Mouse (Mus musculus) stomach, postnatal 0 days (tissue): ENCODE results near the gene Zdhhc19. TPM values are rescaled to one million over a fixed set of nuclear protein-coding genes. Genes with fewer than 3 reads are reported as not detected.

Source experiments
- ATAC-seq: fragments of 200-750 bp; cut with Nextera tagmentation; 2 replicates; pipeline ENCODE4 v1.8.0; 2017; ENCODE audit not compliant: low FRiP score, low TSS enrichment
- DNase-seq: peaks from one replicate; pipeline ENCODE4 v3.0.0-alpha.2; 2016; ENCODE audit warnings: low spot score
- H3K27ac ChIP-seq: fragments of 300-500 bp; sonication (generic); replicated peaks from 2 replicates; pipeline ENCODE4 v1.5.1; 2014; ENCODE audit warnings: mild to moderate bottlenecking, control low read depth
- H3K27me3 ChIP-seq: fragments of 300-500 bp; sonication (generic); 2 replicates; pipeline ENCODE4 v1.6.1; 2014; ENCODE audit warnings: low read length; ENCODE audit not compliant: control insufficient read depth, insufficient read depth
- H3K36me3 ChIP-seq: fragments of 300-500 bp; sonication (generic); 2 replicates; pipeline ENCODE4 v1.6.1; 2014; ENCODE audit warnings: low read length, mixed read lengths; ENCODE audit not compliant: control insufficient read depth, insufficient read depth
- H3K4me1 ChIP-seq: fragments of 300-500 bp; sonication (generic); replicated peaks from 2 replicates; pipeline ENCODE4 v1.6.1; 2014; ENCODE audit warnings: antibody characterized with exemption; ENCODE audit not compliant: control insufficient read depth, insufficient read depth
- H3K4me2 ChIP-seq: fragments of 300-500 bp; sonication (generic); replicated peaks from 2 replicates; pipeline ENCODE4 v1.6.1; 2014; ENCODE audit warnings: low read depth, mild to moderate bottlenecking, control low read depth, moderate library complexity
- H3K4me3 ChIP-seq: fragments of 300-500 bp; sonication (generic); 2 replicates; pipeline ENCODE4 v1.5.1; 2014; ENCODE audit warnings: low read depth, low read length, control low read depth
- H3K9ac ChIP-seq: fragments of 300-500 bp; sonication (generic); 2 replicates; pipeline ENCODE4 v1.6.1; 2014; ENCODE audit warnings: mild to moderate bottlenecking, low read length, control low read depth, mixed read lengths
- H3K9me3 ChIP-seq: fragments of 300-500 bp; sonication (generic); 2 replicates; pipeline ENCODE4 v1.6.1; 2016; ENCODE audit warnings: low read length; ENCODE audit not compliant: control insufficient read depth
- CTCF ChIP-seq: IDR thresholded peaks from 2 replicates; pipeline ENCODE4 v1.5.1; 2016; ENCODE audit warnings: antibody characterized with exemption, low read depth, mild to moderate bottlenecking, moderate library complexity
- EP300 ChIP-seq: optimal IDR thresholded peaks from 2 replicates; pipeline ENCODE3; 2016; ENCODE audit warnings: antibody characterized with exemption
- WGBS: fragments of 180-500 bp; shearing (Covaris S2); extraction: QIAGEN DNeasy Blood & Tissue Kit; methylation state at CpG from one replicate; pipeline ENCODE4 v1.1.7; 2014; 5-methylcytosine and 5-hydroxymethylcytosine counted together
- polyA plus RNA-seq: library from polyadenylated mRNA; unstranded; fragments of >200 nt; fragmentation: Nextera tagmentation; extraction: Ambion mirVana; gene quantifications from 2 replicates; pipeline ENCODE4 v1.2.1, GENCODE M21; 2015

Zdhhc19 gene
- polyA plus RNA-seq, 1 experiment from 2014 or later = not detected

DNA sequence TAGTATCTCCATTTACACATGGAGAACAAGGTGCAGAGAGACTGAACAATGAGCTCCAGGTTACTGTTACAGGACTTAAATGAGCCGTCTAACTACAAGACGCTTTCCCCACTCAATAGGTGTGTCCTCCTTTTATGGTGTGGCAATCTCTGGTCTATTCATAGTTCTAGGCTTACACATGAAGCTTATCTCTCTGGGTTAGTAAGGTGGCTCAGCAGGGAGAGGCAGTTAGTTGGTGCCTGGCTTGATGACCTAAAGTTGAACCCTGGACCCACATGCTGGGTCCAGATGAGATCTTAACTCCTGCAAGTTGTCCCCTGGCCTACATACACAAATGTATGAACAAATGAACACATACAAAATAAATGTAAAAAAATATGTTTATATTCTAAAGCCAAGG lies 32.6 kb upstream of the Zdhhc19 start:
- ATAC-seq (peak; percentile 93), DNase-seq (peak; percentile 54)
- Histone ChIP-seq H3K9me3 (no peaks in the 10 kb centered on the region), H3K4me2 (no peak overlapping the region), H3K27ac (peak overlapping the region; percentile 65; the same call in 1 of the 2 replicates), H3K4me3 (no peak overlapping the region), H3K4me1 (no peaks in the 10 kb centered on the region), H3K36me3 (peaks cover 3% of the 10 kb centered on the region; the same call in 1 of the 2 replicates), H3K9ac (no peak overlapping the region), H3K27me3 (no peaks in the 10 kb centered on the region)
- no peak for TF ChIP-seq EP300
- TF ChIP-seq CTCF = no peak
- WGBS = 67% methylated on average over 2 of the region's 2 CpGs

DNA sequence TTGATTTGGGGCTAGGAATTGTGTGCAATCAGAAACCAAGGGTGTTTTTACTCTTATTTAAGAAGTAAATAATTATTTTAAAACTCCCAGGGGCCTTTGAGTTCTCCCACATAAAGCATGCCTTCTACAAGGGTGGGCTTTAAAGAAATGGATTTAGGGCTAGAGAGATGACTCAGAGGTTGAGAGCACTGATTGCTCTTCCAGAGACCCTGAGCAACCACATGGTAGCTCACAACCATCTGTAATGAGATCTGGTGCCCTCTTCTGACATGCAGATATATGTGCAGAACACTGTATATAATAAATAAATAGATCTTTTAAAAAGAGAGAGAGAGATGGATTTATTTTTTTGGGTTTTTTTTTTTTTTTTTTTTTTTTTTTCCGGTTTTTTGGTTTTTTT lies 31.2 kb upstream of the Zdhhc19 start:
- Histone ChIP-seq H3K4me3 (no peak overlapping the region), H3K9ac (no peak overlapping the region), H3K9me3 (no peaks in the 10 kb centered on the region), H3K27me3 (no peaks in the 10 kb centered on the region), H3K4me2 (no peak overlapping the region), H3K4me1 (no peaks in the 10 kb centered on the region), H3K27ac (no peak overlapping the region), H3K36me3 (peaks cover 9% of the 10 kb centered on the region)
- WGBS = no CpG with 5 or more reads among the region's 1 CpGs
- no peak for TF ChIP-seq EP300
- TF ChIP-seq CTCF = peak; percentile 20; the same call in 1 of the 2 replicates
- DNase-seq = no peak
- no peak for ATAC-seq

DNA sequence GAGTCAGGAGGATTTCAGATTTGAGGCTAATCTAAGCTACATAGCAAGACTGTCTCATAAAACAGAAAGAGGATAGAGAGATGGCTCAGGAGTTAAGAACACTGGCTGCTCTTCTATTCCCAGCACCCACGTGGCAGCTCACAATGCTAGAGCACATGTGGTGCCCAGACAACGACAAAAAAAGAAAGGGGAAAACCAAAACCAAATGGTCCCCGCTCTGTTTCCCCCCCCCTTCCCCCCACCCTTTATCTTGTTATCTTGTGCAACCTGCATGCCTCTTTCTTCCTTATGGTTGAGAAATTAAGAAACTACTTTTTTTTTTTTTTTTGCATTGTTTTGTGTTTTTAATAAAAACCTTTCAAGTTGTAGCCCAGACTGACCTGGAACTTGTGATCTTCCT lies 27.6 kb upstream of the Zdhhc19 start:
- DNase-seq (no peak), ATAC-seq (no peak)
- no peaks in the 10 kb centered on the region for H3K4me1 ChIP-seq
- no peaks in the 10 kb centered on the region for H3K27me3 ChIP-seq
- H3K36me3 ChIP-seq = peaks cover 13% of the 10 kb centered on the region
- TF ChIP-seq CTCF (no peak), EP300 (no peak)
- H3K9me3 ChIP-seq = no peaks in the 10 kb centered on the region
- WGBS = 96% methylated on average over 3 of the region's 3 CpGs
- no peak overlapping the region for H3K4me2 ChIP-seq
- no peak overlapping the region for H3K9ac ChIP-seq
- no peak overlapping the region for H3K4me3 ChIP-seq
- no peak overlapping the region for H3K27ac ChIP-seq

DNA sequence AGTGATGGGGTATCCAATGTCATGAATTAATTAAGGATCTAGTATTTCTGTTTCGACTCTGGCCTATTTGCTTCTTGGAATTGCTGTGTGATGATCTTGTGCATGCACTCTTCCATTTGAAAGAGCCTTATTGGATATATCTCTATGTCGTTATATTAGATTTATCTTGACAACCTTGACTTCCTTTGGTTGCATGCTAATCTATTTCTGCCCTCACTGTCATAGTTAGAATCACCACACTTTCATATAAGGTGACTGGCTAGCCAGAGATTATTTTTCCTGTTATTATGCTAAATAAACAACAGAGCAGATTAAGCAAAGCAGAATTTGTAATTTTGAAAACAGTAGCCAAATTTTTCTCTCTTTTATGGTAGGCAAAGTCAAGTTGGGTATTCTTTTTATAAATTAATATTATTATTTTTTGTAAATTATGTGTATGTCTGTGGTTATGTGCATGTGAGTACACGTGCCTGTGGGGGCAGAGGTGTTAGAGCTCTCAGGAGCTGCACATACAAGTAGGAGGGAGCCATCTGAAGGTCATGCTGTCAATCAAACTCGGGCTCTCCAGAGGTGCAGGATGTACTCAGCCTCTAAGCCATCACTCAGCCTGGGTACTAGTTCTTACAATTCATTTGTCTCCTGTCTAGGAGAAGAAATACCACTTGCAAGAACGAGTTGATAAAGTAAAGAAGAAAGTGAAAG lies 26.5 kb upstream of the Zdhhc19 start:
- H3K27me3 ChIP-seq = no peaks in the 10 kb centered on the region
- no peak for DNase-seq
- TF ChIP-seq EP300 (no peak), CTCF (no peak)
- no peaks in the 10 kb centered on the region for H3K4me1 ChIP-seq
- H3K9ac ChIP-seq = no peak overlapping the region
- peaks cover 14% of the 10 kb centered on the region for H3K36me3 ChIP-seq
- H3K4me3 ChIP-seq = no peak overlapping the region
- ATAC-seq = no peak
- H3K4me2 ChIP-seq = no peak overlapping the region
- 70% methylated on average over 5 of the region's 5 CpGs for WGBS
- no peak overlapping the region for H3K27ac ChIP-seq
- H3K9me3 ChIP-seq = no peaks in the 10 kb centered on the region

DNA sequence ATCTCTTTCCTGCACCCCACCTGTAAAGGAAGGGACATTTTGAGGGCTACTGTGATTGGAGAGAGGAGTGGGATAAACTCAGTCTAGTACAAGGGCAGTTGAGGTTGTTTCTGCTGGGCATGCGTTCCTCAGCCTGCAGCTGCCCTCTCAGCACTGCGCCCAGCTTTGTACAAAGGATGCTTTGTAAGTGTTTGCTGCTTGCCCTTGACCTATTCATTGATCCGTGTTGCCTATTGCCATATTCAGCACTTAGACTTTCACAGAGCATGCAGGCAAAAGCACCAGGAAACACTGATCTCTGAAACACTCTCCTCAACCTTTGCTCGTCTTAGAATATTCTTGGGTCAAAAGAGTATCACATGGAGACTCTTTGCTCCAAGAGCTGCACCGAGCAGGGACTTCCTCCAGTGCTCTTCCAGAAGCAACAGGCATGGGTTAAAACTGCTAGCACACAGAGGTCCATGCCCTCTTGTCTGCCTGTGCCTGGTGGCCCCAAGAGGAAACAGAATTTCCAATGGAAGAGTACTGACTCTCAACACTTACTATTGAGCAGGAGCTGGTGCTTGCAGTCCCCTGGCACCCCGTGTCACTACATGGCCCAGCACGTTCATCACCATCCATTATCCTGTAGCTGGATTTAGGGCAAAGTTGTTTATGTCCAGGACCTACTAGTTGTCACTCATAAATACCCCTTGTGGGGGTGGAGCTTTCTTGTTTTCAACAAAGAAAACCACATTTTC lies 23.6 kb upstream of the Zdhhc19 start:
- 76% methylated on average over 7 of the region's 7 CpGs for WGBS
- peaks cover 14% of the 10 kb centered on the region for H3K36me3 ChIP-seq
- TF ChIP-seq EP300 (no peak), CTCF (no peak)

DNA sequence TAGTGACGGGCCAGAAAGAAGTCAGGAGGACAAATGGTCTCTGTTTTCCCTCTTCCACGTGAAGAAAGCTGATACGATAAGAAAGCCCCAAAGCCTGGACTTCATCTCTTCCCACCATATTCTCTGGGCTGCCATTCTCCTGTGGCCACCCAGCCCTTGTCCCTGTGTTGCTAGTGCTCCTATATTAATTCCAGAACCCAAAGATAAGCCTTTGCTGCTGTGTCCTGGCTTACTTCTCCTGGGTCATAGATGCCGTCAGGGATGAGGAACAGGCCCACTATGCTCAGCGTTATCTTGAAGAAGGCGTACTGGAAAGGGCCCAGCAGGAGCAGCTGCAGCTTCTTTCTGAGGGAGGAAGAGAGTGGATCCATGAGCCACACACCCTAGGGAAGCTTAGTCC lies 18.8 kb upstream of the Zdhhc19 start:
- DNase-seq (no peak), ATAC-seq (no peak)
- H3K27ac ChIP-seq = no peak overlapping the region
- TF ChIP-seq EP300 = no peak
- no peak for TF ChIP-seq CTCF
- WGBS = 75% methylated on average over 6 of the region's 6 CpGs
- H3K36me3 ChIP-seq = peaks cover 2% of the 10 kb centered on the region; the same call in 1 of the 2 replicates
- H3K9ac ChIP-seq = no peak overlapping the region
- H3K4me1 ChIP-seq = no peaks in the 10 kb centered on the region
- H3K9me3 ChIP-seq = no peaks in the 10 kb centered on the region
- no peak overlapping the region for H3K4me3 ChIP-seq
- no peaks in the 10 kb centered on the region for H3K27me3 ChIP-seq
- H3K4me2 ChIP-seq = no peak overlapping the region

More for the DNA sequence above, 23.6 kb upstream of the Zdhhc19 start:
- Histone ChIP-seq H3K4me1 (no peaks in the 10 kb centered on the region), H3K4me3 (no peak overlapping the region), H3K4me2 (no peak overlapping the region), H3K27me3 (no peaks in the 10 kb centered on the region), H3K9me3 (no peaks in the 10 kb centered on the region), H3K27ac (no peak overlapping the region), H3K9ac (no peak overlapping the region)
- DNase-seq (no peak), ATAC-seq (no peak)
